Mouse (Mus musculus) gastrocnemius, adult 2 months (tissue): ENCODE results near the gene Olfr1373. TPM values are rescaled to one million over a fixed set of nuclear protein-coding genes. Genes with fewer than 3 reads are reported as not detected.
"Not testable (repeated sequence)": the region's sequence is repeated elsewhere in the genome, so short reads cannot be mapped to it uniquely, and the experiment has no call there.

Experiments
- DNase-seq: peaks from one replicate; pipeline ENCODE4 v3.0.0; 2022
- H3K27ac ChIP-seq: fragments of 200-600 bp; 2 replicates; pipeline ENCODE4 v1.8.1; 2022; ENCODE audit warnings: mild to moderate bottlenecking
- H3K4me3 ChIP-seq: fragments of 200-600 bp; 2 replicates; pipeline ENCODE4 v1.8.1; 2022; ENCODE audit warnings: mild to moderate bottlenecking, moderate library complexity
- CTCF ChIP-seq: fragments of 200-600 bp; IDR thresholded peaks from 2 replicates; pipeline ENCODE4 v1.8.1; 2022; ENCODE audit warnings: antibody characterized with exemption, mild to moderate bottlenecking, moderate library complexity
- intact Hi-C: fragments of 180-260 bp; cut with DNase I; formaldehyde crosslinking; loops from one replicate; pipeline ENCODE4 v1.15.1; 2025
- long read RNA-seq, 2 experiments: library from polyadenylated mRNA; stranded (forward); transcript quantifications; one replicate each; pipeline ENCODE4 v2.0.0; 2021
- total RNA-seq, 2 experiments: library from RNA; stranded (reverse); gene quantifications; 2 replicates each; pipeline ENCODE4 v1.2.3; 2021

The Olfr1373 gene
- not detected for total RNA-seq
- long read RNA-seq, experiment 1, result 0 reads
- long read RNA-seq, experiment 2, result 0 reads

DNA sequence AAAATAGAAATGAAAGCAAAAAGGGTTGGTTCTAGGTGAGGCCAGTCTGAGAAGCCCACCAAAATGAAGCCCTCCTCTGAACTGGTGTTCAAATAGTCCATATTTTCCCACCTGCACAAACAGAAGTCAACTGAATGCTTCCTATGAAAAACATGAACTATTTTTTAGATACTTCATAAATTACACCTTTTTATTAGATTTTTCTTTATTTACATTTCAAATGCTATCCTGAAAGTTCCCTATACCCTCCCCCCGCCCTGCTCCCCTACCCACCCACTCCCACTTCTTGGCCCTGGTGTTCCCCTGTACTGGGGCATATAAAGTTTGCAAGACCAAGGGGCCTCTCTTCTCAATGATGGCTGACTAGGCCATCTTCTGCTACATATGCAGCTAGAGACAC, at the start of gene Olfr1373:
Olfr1373 (minus strand) TSS at position 101 of the 400 bp plus-strand sequence.
- H3K4me3 ChIP-seq, H3K27ac ChIP-seq, intact Hi-C loops, DNase-seq: not testable (repeated sequence)

DNA sequence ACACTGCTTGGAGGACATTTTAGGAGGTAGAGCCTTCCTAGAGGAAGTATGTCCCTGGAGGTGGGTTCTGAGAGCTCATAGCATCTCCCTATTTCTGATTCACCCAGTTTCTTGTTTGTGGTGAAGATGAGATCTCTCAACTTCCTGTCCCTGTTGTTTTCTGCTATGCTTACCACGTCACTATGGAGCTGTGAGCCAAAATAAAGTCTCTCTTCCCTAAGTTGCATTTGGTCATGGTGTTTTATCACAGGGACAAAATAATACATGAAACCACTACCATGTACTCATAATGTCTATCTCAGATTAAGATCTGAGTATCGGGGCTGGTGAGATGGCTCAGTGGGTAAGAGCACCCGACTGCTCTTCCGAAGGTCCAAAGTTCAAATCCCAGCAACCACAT, 35.3 kb upstream of the Olfr1373 start:
- DNase-seq, intact Hi-C loops, H3K27ac ChIP-seq, H3K4me3 ChIP-seq: not testable (repeated sequence)

DNA sequence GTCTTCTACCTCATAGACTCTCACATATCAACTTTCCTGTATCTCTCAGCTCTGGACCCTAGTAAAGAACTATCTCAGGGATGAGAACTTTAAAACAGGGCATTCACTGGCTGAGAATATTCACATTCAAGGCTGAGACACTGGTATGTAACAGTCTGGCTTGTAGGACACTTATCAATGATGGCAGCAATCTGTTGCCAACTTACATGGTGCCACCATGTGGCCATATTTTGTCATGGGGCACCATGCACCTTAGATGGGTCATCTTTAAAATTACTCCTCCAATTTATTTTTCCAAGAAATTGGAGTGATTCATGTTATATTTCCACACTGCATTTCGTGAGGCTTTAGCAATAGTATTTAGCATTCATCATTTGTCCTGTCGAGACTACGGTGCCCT, 34.6 kb upstream of the Olfr1373 start:
- H3K27ac ChIP-seq, intact Hi-C loops: not testable (repeated sequence)
- TF ChIP-seq CTCF, result peak; percentile 35

DNA sequence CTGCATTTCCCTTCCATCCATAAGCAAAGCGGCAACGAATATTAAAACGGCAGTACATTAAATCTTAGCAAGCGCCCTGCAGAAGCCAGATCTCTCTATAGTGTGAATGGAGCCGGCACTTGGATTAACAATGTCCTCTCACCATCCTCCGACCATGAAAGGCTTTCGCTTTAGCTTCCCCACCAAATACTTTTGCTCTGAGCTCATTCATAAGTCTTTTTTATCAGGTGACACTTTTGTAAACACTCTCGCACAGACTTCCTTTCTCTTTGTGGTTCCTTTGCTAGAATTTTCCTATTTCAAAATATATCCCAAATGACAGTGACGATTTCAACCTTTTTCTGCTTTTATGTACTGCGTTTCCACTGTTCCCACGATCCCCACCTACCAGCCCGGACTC, 23.1 kb upstream of the Olfr1373 start:
- intact Hi-C loops, result no loop called here
- DNase-seq, result no peak
- H3K27ac ChIP-seq, result no peak overlapping the region
- H3K4me3 ChIP-seq, result peak overlapping the region; percentile 75
- TF ChIP-seq CTCF, result no peak

More for the DNA sequence above, 34.6 kb upstream of the Olfr1373 start:
- DNase-seq, H3K4me3 ChIP-seq: not testable (repeated sequence)

DNA sequence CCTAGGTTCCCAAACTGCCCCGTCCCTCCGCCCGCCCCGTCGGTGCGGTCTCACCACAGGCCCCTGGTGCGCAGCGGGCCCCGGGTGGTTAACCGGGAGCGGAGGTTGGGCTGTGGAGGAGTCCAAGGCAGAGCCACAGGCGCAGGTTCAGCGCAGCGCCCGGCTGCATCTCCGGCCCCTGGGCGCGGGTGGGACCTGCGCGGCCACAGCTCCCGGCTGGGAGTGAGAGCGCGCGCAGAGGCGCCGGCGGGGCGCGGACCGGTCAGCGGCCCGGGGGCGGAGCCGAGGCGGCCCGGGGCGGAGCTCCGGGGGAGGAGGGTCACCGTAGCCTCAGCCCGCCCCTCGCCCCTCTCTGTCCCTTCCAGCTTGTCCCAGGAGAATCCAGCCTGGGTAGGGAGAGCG, 22.6 kb upstream of the Olfr1373 start:
- DNase-seq, result peak; percentile 39
- Histone ChIP-seq H3K4me3 (peak overlapping the region; percentile 75), H3K27ac (peak overlapping the region; percentile 71)
- intact Hi-C loops, result not testable (repeated sequence)

DNA sequence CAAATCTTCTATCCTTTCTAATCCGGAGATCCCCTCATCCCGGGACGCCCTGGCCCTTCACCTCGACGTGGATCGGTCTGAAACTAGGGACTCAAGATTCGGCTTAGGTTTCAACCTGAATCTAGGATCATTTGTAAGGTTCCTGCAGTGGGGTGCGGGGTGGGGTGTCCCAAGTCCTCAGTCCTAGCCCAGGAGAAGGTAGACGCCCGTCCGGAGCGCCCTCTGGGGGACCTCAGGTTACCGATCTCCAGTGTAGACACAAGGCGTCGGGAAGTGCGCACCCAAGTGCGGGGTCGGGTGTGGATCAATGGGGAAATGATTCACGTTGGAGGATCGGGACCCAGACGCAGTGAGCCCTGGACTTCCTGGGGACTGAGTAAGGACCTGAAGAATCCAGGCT, 21.8 kb upstream of the Olfr1373 start:
- Histone ChIP-seq H3K27ac (no peak overlapping the region), H3K4me3 (peak overlapping the region; percentile 75)
- DNase-seq, result peak; percentile 50
- intact Hi-C loops, result no loop called here
- TF ChIP-seq CTCF, result peak; percentile 38; the same call in 1 of the 2 replicates

DNA sequence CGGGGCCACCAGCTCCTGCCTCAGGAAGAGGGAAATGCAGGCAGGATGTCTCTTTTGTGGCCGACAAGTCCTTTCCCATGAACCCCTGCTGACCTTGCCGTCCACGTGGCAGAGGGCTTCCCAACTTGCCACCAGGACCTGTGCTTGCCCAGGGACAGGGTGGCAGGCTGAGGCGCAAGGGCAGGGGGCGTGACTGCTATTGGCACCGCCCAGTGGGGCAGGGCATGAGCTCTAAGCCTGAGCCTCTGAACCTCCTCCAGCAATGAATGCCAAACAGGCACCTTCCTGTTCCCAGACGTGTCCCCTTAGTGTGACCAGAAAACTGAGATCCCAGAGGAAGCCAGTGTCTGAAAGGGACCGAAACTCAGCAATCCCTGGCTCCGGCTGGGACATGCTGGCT, 18.6 kb upstream of the Olfr1373 start:
- DNase-seq, result peak; percentile 59
- no peak overlapping the region for H3K27ac ChIP-seq
- H3K4me3 ChIP-seq, result peak overlapping the region; percentile 30; the same call in 1 of the 2 replicates
- intact Hi-C loops, result no loop called here
- TF ChIP-seq CTCF, result no peak

DNA sequence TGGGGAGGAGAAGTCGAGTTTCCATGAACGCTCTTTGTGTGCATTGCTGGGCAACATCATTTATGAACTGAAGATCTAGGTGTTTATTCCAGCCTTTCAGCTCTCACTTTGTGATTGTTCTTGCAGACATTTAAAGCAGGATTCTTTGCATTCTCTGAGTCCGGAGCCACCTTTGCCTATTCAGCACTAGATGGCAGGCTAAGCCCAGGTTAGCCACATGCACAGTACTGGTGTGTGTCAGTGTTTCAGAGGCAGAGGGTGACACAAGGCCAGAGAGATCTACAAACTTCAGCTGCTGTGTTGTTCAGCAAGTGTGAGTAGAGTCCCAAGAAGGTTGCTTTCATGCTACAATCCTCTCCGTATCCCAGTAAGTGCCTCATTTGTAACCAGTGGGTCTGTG, 1.7 kb downstream of the Olfr1373 start:
- H3K4me3 ChIP-seq, H3K27ac ChIP-seq, DNase-seq, intact Hi-C loops: not testable (repeated sequence)
- peak; percentile 69 for TF ChIP-seq CTCF

DNA sequence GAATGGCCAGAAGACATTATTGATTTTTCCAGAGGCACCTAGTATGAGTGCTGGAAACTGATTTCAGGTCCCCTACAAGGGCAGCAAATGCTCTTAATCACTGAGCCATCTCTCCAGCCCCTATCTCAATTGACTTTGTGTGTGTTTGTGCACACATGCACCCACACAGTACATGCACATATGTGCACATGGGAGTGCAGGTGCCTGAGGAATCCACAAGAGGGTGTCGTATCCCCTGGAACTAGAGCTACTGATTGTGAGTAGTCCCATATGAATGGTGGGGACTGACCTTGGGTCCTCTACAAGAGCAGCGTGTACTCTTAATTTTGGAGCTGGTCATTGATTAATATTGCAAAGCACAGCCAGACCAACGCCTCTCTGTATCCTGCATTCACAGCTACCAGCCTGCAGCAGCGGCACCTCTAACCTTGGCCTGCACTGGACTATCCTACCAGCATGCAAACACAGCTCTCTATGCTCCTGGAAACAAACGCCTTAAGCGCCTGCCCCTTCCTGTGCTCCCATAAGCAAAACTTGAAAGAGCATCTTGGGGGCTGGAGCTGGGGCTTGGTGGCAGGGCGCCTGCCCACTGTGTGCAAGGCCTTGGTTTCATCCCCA, 14.8 kb downstream of the Olfr1373 start:
- Histone ChIP-seq H3K4me3 (peak overlapping the region; percentile 51), H3K27ac (peak overlapping the region; percentile 77)
- DNase-seq, result no peak
- intact Hi-C loops, result no loop called here
- peak; percentile 36; the same call in 1 of the 2 replicates for TF ChIP-seq CTCF

DNA sequence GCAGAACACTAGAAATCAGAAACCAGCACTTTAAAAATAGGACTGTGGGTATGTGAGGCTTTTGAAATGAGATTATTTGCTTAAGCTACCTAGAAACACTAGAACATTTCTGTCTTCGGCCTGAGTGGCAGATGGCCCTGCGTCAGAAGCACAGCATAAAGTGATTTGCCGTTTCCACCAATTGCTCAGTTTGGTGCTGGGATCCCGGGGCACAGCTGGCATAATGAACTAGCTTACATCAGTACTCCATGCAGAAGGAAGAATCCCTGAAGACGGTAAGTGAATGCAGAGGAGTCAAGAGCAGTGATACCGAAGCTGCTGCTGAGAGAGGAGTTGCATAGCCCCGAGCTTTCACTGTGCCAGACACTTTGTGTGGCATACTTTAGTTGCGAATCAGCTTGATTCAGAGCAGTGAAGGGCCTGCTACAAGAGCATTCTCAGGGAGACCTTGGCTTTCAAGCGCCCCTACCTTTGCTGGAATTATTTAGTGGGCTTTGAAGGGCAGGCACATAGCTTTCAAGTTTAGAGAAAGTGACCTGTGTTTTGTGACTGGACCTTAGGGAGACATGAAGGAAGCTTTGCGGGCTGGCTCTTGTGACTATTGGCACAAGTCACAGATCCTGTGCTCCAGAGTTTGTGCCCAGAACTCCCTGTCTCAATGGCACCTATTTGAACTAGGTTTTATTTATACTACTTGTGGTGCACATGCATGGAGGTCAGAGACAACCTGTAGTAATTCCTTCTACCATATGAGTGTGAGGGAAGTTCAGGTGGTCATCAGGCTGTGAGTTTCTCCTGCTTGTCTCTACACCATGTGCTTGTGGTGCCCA, 15.5 kb downstream of the Olfr1373 start:
- H3K27ac ChIP-seq, result peak overlapping the region; percentile 77
- TF ChIP-seq CTCF, result no peak
- peak; percentile 37 for DNase-seq
- intact Hi-C loops, result loop anchor here (5.0 kb wide), 1 partner anchor 313 kb away; no protein-coding TSS in a partner anchor
- H3K4me3 ChIP-seq, result peak overlapping the region; percentile 51

DNA sequence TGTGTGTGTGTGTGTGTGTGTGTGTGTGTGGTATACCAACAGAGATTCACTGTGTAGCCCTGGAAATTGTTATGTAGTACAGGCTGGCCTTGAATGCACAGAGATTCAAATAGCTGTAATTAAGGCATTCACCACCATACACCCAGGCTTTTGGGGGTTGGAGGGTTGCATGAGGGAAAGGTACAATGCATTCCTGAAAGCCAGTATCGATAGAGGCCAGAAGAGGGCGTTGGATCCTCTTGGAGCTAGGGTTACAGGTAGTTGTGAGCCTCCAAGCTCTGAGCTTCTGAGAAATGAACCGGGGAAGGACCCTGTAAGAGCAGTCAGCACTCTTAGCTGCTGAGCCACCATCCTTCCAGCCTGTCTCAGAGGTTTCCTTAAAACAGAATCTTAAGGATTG, 16.2 kb downstream of the Olfr1373 start:
- peak overlapping the region; percentile 77 for H3K27ac ChIP-seq
- intact Hi-C loops, result loop anchor here (5.0 kb wide), 1 partner anchor 312 kb away; no protein-coding TSS in a partner anchor
- peak; percentile 39 for TF ChIP-seq CTCF
- peak overlapping the region; percentile 51; the same call in 1 of the 2 replicates for H3K4me3 ChIP-seq
- DNase-seq, result no peak

DNA sequence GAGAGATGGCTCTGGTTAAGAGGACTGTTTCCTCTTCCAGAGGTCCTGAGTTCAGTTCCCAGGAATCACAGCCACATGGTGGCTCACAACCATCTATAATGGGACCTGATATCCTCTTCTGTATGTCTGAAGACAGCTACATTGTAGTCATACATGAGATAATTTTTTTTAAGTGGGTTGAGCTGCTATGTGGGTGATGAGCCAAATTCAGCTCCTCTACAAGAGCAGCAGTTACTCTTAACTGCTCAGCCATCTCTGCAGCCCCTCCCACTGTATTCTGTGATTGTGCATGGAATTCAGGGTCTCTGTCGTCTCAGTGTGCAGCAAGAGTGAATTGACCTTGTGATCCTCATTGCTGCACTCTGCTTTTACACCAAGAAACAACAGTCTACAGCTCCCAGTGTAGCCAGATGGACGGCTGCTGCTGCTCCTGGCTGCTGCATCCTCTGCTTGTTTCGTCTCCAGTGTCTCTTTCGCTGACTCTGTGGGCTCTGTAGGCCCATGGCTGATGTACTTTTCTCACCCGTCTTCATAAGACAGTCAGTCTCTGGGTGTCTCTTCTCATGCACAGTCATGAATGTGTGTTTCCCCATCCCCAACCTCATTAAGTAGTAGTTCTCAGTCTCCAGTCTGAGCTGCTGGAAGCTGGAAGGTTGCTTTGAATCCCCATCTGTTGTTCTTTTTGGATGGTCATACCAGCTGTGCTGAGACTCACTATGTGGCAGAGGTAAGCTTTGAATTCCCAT, 16.8 kb downstream of the Olfr1373 start:
- H3K27ac ChIP-seq, result no peak overlapping the region
- DNase-seq, result no peak
- H3K4me3 ChIP-seq, result no peak overlapping the region
- intact Hi-C loops, result loop anchor here (5.0 kb wide), 1 partner anchor 311 kb away; no protein-coding TSS in a partner anchor
- TF ChIP-seq CTCF, result no peak
